Mouse (Mus musculus) layer of hippocampus, postnatal 14 days (tissue): ENCODE results near the gene Rfc1. TPM values are rescaled to one million over a fixed set of nuclear protein-coding genes. Genes with fewer than 3 reads are reported as not detected.

ENCODE experiments used
- DNase-seq, 2 experiments: peaks; one replicate each; pipeline ENCODE4 v3.0.0; 2021 to 2022; ENCODE audit warnings: low spot score in 2 of 2, mixed read lengths in 1 of 2
- long read RNA-seq, 2 experiments: library from polyadenylated mRNA; stranded (forward); transcript quantifications; one replicate each; pipeline ENCODE4 v2.0.0; 2021
- total RNA-seq, 2 experiments: library from RNA; stranded (reverse); gene quantifications; 2 replicates each; pipeline ENCODE4 v1.2.3; 2021

The Rfc1 gene
- 10 to 100 TPM; 25.1 to 28.7 TPM for total RNA-seq
- long read RNA-seq, experiment 1, full-length matches to known transcripts: 17 of 25 reads
- long read RNA-seq, experiment 1, partial matches to known transcripts: 2 of 25 reads
- long read RNA-seq, experiment 1, other reads (novel, unspliced or antisense): 6 of 25 reads
- long read RNA-seq, experiment 2, full-length matches to known transcripts: 8 of 20 reads
- long read RNA-seq, experiment 2, partial matches to known transcripts: 2 of 20 reads
- long read RNA-seq, experiment 2, other reads (novel, unspliced or antisense): 10 of 20 reads

DNA sequence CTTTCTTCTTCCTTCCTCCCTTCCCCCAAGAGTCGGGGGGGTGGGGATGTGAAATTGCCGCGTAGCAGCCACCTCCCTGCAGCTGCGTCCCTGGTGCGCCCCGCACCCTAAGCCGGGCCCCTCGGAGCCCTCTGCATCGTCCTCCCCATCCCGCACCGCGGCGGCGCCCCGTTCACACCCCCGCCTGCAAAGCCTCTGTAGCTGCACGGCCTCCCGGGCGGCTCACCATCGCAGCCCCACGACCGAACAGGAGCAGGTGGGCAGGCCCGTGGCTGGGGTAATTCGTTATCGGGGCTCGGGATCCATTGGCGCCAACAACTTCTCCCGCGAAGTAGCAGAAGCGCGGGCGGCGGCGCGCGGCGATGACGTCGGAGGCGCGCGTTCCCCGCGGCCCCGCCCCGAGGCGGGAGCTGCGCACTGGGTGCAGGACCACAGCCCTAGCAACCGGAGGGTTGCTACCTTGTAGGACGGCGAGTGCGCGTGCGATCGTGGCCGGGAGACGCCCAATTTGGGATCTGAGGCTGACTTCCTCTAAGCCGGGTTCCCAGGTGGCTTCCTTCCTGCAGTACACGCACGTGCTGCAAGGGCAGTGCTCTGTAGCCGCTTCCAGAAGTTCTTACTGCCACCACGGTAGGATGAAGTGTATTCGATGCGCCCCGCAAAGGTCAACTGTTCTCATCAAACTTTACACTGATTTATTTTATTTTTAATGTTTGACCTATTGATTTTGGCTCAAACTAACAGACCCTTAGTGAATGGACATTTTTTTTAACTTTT lies at the start of gene Rfc1:
TSS of gene Rfc1 (minus strand) at position 373 of the 777 bp plus-strand sequence.
- DNase-seq: peak; percentile 88 to 89

GRCm38 (mm10) chr5:65374746-65375145 lies 39.3 kb upstream of the Rfc1 start:
- DNase-seq: no peak

GRCm38 (mm10) chr5:65371551-65371950 lies 36.1 kb upstream of the Rfc1 start:
- no peak for DNase-seq

GRCm38 (mm10) chr5:65367837-65368236 lies 32.4 kb upstream of the Rfc1 start:
- no peak for DNase-seq

GRCm38 (mm10) chr5:65357771-65358170 lies 22.3 kb upstream of the Rfc1 start:
- no peak for DNase-seq

GRCm38 (mm10) chr5:65356851-65357250 lies 21.4 kb upstream of the Rfc1 start:
- no peak for DNase-seq

DNA sequence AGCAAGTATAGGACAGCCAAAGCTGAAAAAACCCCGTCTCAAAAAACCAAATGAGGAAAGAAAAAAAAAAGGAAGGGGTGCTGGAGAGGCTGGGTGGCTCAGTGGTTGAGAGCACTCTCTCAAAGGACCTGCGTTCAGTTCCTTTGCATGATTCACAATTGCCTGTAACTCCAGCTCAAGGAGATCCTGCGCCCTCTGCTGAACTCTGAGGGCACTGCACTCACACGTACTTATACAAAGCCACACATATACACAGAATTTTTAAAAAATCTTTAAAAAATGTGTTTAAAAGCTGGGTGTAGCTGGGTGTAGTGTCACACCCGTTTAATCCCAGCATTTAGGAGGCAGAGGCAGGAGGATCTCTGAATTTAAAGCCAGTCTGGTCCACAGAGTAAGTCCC lies 19.5 kb upstream of the Rfc1 start:
- DNase-seq: no peak

DNA sequence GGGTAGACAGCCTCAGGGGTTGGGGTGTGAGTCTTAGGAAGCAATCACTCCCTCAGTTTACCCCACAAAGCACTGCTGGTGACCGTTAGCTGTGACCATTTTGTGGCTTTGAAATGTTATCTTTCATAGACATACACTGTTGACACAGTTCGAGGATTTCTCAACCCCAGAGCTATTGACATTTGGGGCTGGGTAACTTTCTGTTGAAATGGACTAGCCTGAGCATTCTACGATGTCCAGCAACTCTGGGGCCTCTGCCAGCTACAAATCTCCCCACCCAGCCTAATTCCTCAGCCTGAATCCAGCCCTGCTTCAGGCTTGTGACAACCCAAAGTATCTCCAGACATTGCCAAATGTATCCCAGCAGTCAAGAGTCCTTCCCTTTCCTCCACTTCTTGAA lies 18.6 kb upstream of the Rfc1 start:
- DNase-seq: no peak

GRCm38 (mm10) chr5:65350508-65350907 lies 15.0 kb upstream of the Rfc1 start:
- no peak for DNase-seq

DNA sequence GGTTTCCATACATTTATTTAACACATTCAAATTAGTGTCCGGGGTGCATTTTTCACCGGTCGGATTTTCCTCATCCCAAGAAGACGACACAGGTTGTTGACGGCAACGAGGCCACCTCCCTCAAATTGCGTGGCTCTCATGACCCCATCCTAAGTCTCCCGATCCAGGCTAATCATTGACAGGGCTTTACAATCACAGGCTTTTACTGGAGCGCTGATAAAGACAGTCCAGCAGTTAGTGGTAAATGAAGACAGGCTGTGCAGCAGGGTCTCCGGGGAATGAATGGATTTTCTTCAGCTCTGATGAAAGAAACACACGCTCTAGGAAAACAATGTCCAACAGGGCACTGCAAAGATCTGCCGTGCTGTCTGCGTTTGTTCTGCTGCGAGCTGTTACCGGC lies 12.7 kb upstream of the Rfc1 start, which contains the start of gene Klb:
TSS of gene Klb (plus strand) at position 147 of the 400 bp plus-strand sequence.
- DNase-seq: no peak

DNA sequence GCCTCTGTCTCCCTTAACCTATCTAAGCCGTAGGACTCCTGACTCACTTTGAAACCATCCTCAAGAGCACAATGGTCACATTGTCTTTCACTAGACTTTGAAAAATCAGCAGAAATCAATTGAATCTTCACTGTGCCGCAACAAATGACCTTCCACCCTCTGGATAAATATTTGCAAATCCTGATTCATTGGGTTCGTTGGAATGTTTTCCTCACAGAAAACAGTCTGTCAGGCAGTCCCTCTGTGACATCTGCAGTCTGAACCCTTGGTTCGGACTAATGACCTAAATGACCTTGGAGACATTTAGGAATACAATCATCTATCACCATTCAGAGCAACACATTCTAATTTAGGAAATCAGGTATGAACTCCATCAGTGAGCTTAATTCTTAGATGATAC lies 4.7 kb upstream of the Rfc1 start:
- no peak for DNase-seq

- DNase-seq: no peak
These were observed 2.9 kb upstream of the Rfc1 start for GRCm38 (mm10) chr5:65338394-65338793.

- no peak for DNase-seq
These were observed 545 bp upstream of the Rfc1 start for GRCm38 (mm10) chr5:65336075-65336355.

GRCm38 (mm10) chr5:65334788-65335187 lies 682 bp downstream of the Rfc1 start:
- DNase-seq: no peak

GRCm38 (mm10) chr5:65329971-65330370 lies 5.5 kb downstream of the Rfc1 start:
- no peak for DNase-seq

DNA sequence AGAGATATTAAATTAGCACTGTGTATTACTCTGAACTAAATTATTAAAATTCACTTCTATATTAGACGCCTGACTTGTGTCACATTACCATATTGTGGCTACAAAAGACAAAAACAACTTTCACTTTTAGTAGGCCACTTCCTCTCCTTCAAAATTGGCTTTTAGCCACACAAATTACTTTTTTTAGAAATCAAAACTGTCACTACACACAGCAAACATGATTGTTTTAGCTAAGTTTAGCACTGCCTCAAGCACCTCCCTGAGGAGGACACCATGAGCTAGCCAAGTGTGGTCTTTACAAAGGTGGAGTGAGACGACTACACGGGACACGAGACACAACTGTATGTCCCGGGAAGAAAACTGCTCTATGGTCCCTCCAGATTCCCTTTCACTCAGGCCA lies 9.3 kb downstream of the Rfc1 start:
- no peak for DNase-seq

- no peak for DNase-seq
These were observed 10.6 kb downstream of the Rfc1 start for GRCm38 (mm10) chr5:65324758-65325355.

DNA sequence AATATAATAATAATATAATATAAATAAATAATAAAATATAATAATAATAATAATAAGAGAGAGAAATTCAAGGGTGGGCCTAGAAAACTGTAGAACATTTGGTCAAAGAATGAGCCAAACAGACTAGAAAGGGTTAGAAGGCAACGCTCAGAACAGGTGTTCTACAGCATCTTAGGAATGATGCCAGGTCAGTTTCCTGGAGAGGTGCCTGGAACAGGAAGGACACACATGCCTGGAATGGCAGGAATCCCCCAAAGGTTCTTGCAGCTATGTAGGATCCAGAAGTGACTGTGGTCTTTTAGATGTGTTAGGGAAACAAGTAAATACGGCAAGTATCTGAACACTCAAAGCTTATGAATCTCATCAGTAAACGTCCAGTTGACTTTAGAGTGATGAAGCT lies 11.2 kb downstream of the Rfc1 start:
- DNase-seq: no peak

DNA sequence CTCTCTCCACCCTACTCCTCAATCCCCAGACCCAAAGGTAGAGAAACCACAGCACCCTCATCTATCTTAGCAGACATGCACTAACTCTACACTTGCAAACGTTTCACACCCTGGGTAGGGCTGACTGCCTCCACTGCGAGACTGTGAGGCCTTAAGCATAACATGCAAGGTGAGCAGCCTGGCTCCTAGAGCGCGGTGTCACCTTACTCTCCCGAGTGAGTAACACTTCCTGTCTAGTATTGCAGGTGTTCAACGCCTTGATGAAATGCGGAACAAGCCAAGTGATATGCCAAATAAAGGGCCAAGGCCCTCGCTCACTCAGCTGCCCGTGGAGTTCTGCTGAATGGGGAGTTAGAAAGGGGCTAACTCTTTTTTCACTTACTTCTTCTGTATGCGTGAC lies 13.3 kb downstream of the Rfc1 start:
- no peak for DNase-seq

DNA sequence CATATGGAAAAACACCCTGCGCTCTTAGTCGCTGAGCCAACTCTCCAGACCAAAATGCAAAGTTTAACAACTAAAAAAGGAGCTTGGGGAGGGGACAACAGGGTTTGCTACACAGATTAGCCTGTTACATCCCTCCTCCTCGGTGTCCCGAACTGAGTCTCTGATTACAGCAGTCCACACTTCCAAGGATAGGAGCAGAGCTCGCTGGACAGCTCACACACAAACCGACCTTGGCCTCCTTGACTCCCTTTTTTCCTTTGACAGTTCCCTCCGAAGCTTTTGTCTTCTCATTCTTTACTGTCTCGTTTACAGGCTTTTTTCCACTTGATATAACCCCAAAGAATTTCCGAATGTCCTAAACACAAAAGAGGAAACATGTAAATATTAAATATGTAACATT lies 16.3 kb downstream of the Rfc1 start:
- no peak for DNase-seq

- no peak for DNase-seq
These were observed 26.6 kb downstream of the Rfc1 start for GRCm38 (mm10) chr5:65308866-65309265.

DNA sequence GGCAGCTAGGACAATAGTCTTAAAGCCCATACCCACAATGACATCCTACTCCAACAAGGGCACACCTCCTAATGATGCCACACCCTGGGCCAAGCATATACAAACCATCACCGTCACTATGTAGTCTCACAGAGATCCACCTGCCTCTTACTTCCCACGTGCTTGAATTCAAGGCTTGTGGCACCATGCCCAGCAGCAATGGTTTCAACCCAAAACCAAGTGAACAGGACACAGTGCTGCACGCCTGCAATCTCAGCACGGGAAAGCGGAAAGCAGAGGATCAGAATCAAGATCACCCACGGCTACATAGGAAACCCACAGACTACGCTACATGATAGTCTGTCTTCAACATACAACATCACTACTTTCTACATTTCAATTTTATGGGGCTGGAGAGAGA lies 27.3 kb downstream of the Rfc1 start:
- DNase-seq: no peak

DNA sequence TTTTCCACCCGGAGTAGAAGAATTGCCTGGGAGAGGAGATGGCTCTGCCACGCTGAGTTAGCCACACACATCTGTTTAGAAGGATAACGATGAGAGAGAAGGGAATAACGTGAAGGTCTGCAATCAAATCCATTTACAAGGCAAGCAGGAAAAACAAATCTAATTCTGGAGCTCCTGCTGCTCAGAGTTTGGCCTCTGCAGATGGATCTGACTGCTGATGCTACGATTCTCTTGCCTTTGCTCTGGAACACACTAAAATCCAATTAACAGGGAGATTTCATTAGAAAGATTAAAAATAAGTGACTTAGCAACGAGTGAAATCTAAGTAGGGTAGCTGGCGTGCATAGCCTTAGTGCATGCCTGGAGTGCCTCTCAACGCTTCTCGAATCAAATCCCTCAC lies 30.0 kb downstream of the Rfc1 start:
- DNase-seq: peak; percentile 8 to 32
